Mouse (Mus musculus) embryonic facial prominence, embryonic 10.5 days (tissue): ENCODE results near the gene Lgals9. TPM values are rescaled to one million over a fixed set of nuclear protein-coding genes. Genes with fewer than 3 reads are reported as not detected.

Experiments
- DNase-seq: peaks from one replicate; pipeline ENCODE4 v3.0.0-alpha.2; 2017; ENCODE audit warnings: low spot score
- H3K27ac ChIP-seq: fragments of 300-500 bp; sonication (generic); replicated peaks from 2 replicates; pipeline ENCODE4 v1.5.1; 2016; ENCODE audit warnings: mild to moderate bottlenecking
- H3K27me3 ChIP-seq: fragments of 300-500 bp; sonication (generic); replicated peaks from 2 replicates; pipeline ENCODE4 v1.6.1; 2016; ENCODE audit warnings: low read depth, mild to moderate bottlenecking; ENCODE audit not compliant: poor library complexity, severe bottlenecking
- H3K36me3 ChIP-seq: fragments of 300-500 bp; sonication (generic); replicated peaks from 2 replicates; pipeline ENCODE4 v1.6.1; 2016; ENCODE audit warnings: mild to moderate bottlenecking, moderate library complexity
- H3K4me1 ChIP-seq: fragments of 300-500 bp; sonication (generic); 2 replicates; pipeline ENCODE4 v1.6.1; 2016
- H3K4me3 ChIP-seq: fragments of 300-500 bp; sonication (generic); 2 replicates; pipeline ENCODE4 v1.5.1; 2016; ENCODE audit warnings: mild to moderate bottlenecking, moderate library complexity
- H3K9me3 ChIP-seq: fragments of 300-500 bp; sonication (generic); 2 replicates; pipeline ENCODE4 v1.6.1; 2016; ENCODE audit warnings: mild to moderate bottlenecking
- WGBS: fragments of 180-500 bp; shearing (Covaris S2); methylation state at CpG from one replicate; pipeline ENCODE4 v1.1.7; 2016; 5-methylcytosine and 5-hydroxymethylcytosine counted together
- polyA plus RNA-seq: library from polyadenylated mRNA; unstranded; fragments of >200 nt; fragmentation: Nextera tagmentation; extraction: Ambion mirVana; gene quantifications from 2 replicates; pipeline ENCODE4 v1.2.1, GENCODE M21; 2016

Gene Lgals9
- polyA plus RNA-seq, 1 experiment from 2014 or later = 2.8 TPM

- Histone ChIP-seq H3K4me3 (peak overlapping the region; percentile 23; the same call in 1 of the 2 replicates), H3K36me3 (no peaks in the 10 kb centered on the region), H3K4me1 (peaks cover 27% of the 10 kb centered on the region), H3K27ac (no peak overlapping the region), H3K27me3 (peaks cover 72% of the 10 kb centered on the region), H3K9me3 (no peaks in the 10 kb centered on the region)
- 4% methylated on average over 9 of the region's 9 CpGs for WGBS
- DNase-seq = peak; percentile 53
Observed at GRCm38 (mm10) chr11:78924111-78924510, 60.6 kb downstream of the Lgals9 start.

- no peak overlapping the region for H3K4me3 ChIP-seq
- peaks cover 65% of the 10 kb centered on the region for H3K27me3 ChIP-seq
- peak; percentile 68 for DNase-seq
- peaks cover 27% of the 10 kb centered on the region for H3K4me1 ChIP-seq
- WGBS = 40% methylated on average over 8 of the region's 8 CpGs
- H3K9me3 ChIP-seq = no peaks in the 10 kb centered on the region
- no peaks in the 10 kb centered on the region for H3K36me3 ChIP-seq
- H3K27ac ChIP-seq = no peak overlapping the region
Observed at GRCm38 (mm10) chr11:78922678-78923407, 61.9 kb downstream of the Lgals9 start.

- no peaks in the 10 kb centered on the region for H3K36me3 ChIP-seq
- no peak within 1 kb of the TSS for H3K27ac ChIP-seq
- no peak within 1 kb of the TSS for H3K4me3 ChIP-seq
- H3K9me3 ChIP-seq = no peaks in the 10 kb centered on the region
- peaks cover 47% of the 10 kb centered on the region for H3K27me3 ChIP-seq
- DNase-seq = no peak
- peaks cover 28% of the 10 kb centered on the region for H3K4me1 ChIP-seq
- WGBS = 57% methylated on average over 6 of the region's 6 CpGs
Observed at GRCm38 (mm10) chr11:78920411-78920939, 64.3 kb downstream of the Lgals9 start, which contains the start of gene Nos2. TSS of gene Nos2 (plus strand) at chr11:78920787.

- no peaks in the 10 kb centered on the region for H3K9me3 ChIP-seq
- H3K27ac ChIP-seq = no peak overlapping the region
- WGBS = 75% methylated on average over 4 of the region's 4 CpGs
- H3K27me3 ChIP-seq = peaks cover 40% of the 10 kb centered on the region
- H3K4me1 ChIP-seq = peaks cover 21% of the 10 kb centered on the region
- DNase-seq = no peak
- no peak overlapping the region for H3K4me3 ChIP-seq
- no peaks in the 10 kb centered on the region for H3K36me3 ChIP-seq
Observed at GRCm38 (mm10) chr11:78919745-78920144, 65.0 kb downstream of the Lgals9 start.

- Histone ChIP-seq H3K4me1 (peaks cover 3% of the 10 kb centered on the region; the same call in 1 of the 2 replicates), H3K9me3 (no peaks in the 10 kb centered on the region), H3K27ac (no peak overlapping the region), H3K4me3 (no peak overlapping the region), H3K27me3 (peaks cover 9% of the 10 kb centered on the region; the same call in 1 of the 2 replicates), H3K36me3 (no peaks in the 10 kb centered on the region)
- 69% methylated on average over 1 of the region's 1 CpGs for WGBS
- DNase-seq = no peak
Observed at GRCm38 (mm10) chr11:78916410-78916809, 68.3 kb downstream of the Lgals9 start.

GRCm38 (mm10) chr11:78915473-78915872, 69.3 kb downstream of the Lgals9 start:
- Histone ChIP-seq H3K36me3 (no peaks in the 10 kb centered on the region), H3K4me3 (no peak overlapping the region), H3K4me1 (peaks cover 3% of the 10 kb centered on the region; the same call in 1 of the 2 replicates), H3K27ac (no peak overlapping the region), H3K9me3 (no peaks in the 10 kb centered on the region), H3K27me3 (peaks cover 3% of the 10 kb centered on the region; the same call in 1 of the 2 replicates)
- 86% methylated on average over 6 of the region's 6 CpGs for WGBS
- DNase-seq = no peak

Other genes with a start within 250 kb of the Lgals9 start
- 36.6 and 37.9 TPM in 2 replicates for gene Ccnq, start 233.2 kb downstream of the Lgals9 start, polyA plus RNA-seq
- 18.9 and 24.5 TPM in 2 replicates for gene Lyrm9, start 158.4 kb downstream of the Lgals9 start, polyA plus RNA-seq
- 0.77 and 1.3 TPM in 2 replicates for gene Nos2, start 64.2 kb downstream of the Lgals9 start, polyA plus RNA-seq
- gene Ksr1, start 161.5 kb upstream of the Lgals9 start, polyA plus RNA-seq = 1.0 and 1.5 TPM in 2 replicates